Mouse (Mus musculus) ovary, postnatal 36 days (tissue): Measurements from ENCODE around the gene Grid2.
A peak's percentile ranks its signal among the peaks of the same experiment; 100 is the strongest.
"Not testable (repeated sequence)": the region's sequence is repeated elsewhere in the genome, so short reads cannot be mapped to it uniquely, and the experiment has no call there.

Experiments used
- DNase-seq: peaks from one replicate; pipeline ENCODE4 v3.0.0; 2022; ENCODE audit warnings: low spot score, mixed read lengths

The Grid2 gene

GRCm38 (mm10) chr6:63255826-63256555 is at the start of gene Grid2:
Grid2 (plus strand) TSS chr6:63255876.
- DNase-seq = peak; percentile 10

- no peak for DNase-seq
These were observed 4.9 kb upstream of the Grid2 start for GRCm38 (mm10) chr6:63250738-63251137.

GRCm38 (mm10) chr6:63256556-63257405 is 1.1 kb downstream of the Grid2 start:
- peak; percentile 4 for DNase-seq

GRCm38 (mm10) chr6:63257406-63257845 is 1.8 kb downstream of the Grid2 start:
- DNase-seq = peak; percentile 41

- DNase-seq = no peak
These were observed 2.2 kb downstream of the Grid2 start for GRCm38 (mm10) chr6:63257876-63258275.

- DNase-seq = no peak
These were observed 4.1 kb downstream of the Grid2 start for GRCm38 (mm10) chr6:63259764-63260163.

GRCm38 (mm10) chr6:63284419-63284818 is 28.7 kb downstream of the Grid2 start:
- no peak for DNase-seq

- DNase-seq = no peak
These were observed 86.8 kb downstream of the Grid2 start for GRCm38 (mm10) chr6:63342438-63343004.

- DNase-seq = no peak
These were observed 91.3 kb downstream of the Grid2 start for GRCm38 (mm10) chr6:63347015-63347414.

GRCm38 (mm10) chr6:63381061-63381611 is 125.5 kb downstream of the Grid2 start:
- DNase-seq = no peak

- no peak for DNase-seq
These were observed 146.0 kb downstream of the Grid2 start for GRCm38 (mm10) chr6:63401698-63402097.

- no peak for DNase-seq
These were observed 161.9 kb downstream of the Grid2 start for GRCm38 (mm10) chr6:63417534-63417933.

- no peak for DNase-seq
These were observed 177.1 kb downstream of the Grid2 start for GRCm38 (mm10) chr6:63432751-63433150.

GRCm38 (mm10) chr6:63448175-63448574 is 192.5 kb downstream of the Grid2 start:
- no peak for DNase-seq

- no peak for DNase-seq
These were observed 226.5 kb downstream of the Grid2 start for GRCm38 (mm10) chr6:63482141-63482540.

GRCm38 (mm10) chr6:63515016-63515415 is 259.3 kb downstream of the Grid2 start:
- no peak for DNase-seq

- DNase-seq = no peak
These were observed 260.3 kb downstream of the Grid2 start for GRCm38 (mm10) chr6:63515957-63516356.

- no peak for DNase-seq
These were observed 276.1 kb downstream of the Grid2 start for GRCm38 (mm10) chr6:63531751-63532150.

- no peak for DNase-seq
These were observed 277.2 kb downstream of the Grid2 start for GRCm38 (mm10) chr6:63532901-63533300.

GRCm38 (mm10) chr6:63547741-63548140 is 292.1 kb downstream of the Grid2 start:
- no peak for DNase-seq

- not testable (repeated sequence) for DNase-seq
These were observed 313.1 kb downstream of the Grid2 start for GRCm38 (mm10) chr6:63568741-63569140.

- DNase-seq = no peak
These were observed 335.0 kb downstream of the Grid2 start for GRCm38 (mm10) chr6:63590681-63591080.
